Mouse (Mus musculus) thymus, adult 2 months (tissue): ENCODE data around the gene Tnrc6b.

Experiments used
- CTCF ChIP-seq: fragments of 200-500 bp; IDR thresholded peaks from 2 replicates; pipeline ENCODE4 v1.5.1; 2012; ENCODE audit warnings: mild to moderate bottlenecking, control low read depth, low read length, moderate library complexity, borderline replicate concordance; ENCODE audit not compliant: control insufficient read depth, poor library complexity, insufficient read depth; ENCODE audit errors: extremely low read depth
- POLR2A ChIP-seq: fragments of 200-500 bp; IDR thresholded peaks from 2 replicates; pipeline ENCODE4 v1.6.1; 2012; ENCODE audit warnings: mild to moderate bottlenecking, low read length, control low read depth, moderate library complexity; ENCODE audit not compliant: control insufficient read depth, poor library complexity, insufficient read depth; ENCODE audit errors: extremely low read depth

- TF ChIP-seq POLR2A, result no peak
- no peak for TF ChIP-seq CTCF
These were observed 10.7 kb downstream of the Tnrc6b start for GRCm38 (mm10) chr15:80721861-80722260.
